Mouse (Mus musculus) limb, embryonic 14.5 days (tissue): ENCODE measurements at regions not wholly inside any gene's neighbourhood (a gene's known extent, or its start where the extent isn't known, plus 50 kb on each side); places are given as distances from the start of the nearest gene placed in this dataset.

ENCODE experiments used
- ATAC-seq: fragments of 200-750 bp; cut with Nextera tagmentation; 2 replicates; pipeline ENCODE4 v1.8.0; 2017; ENCODE audit warnings: low read depth, moderate number of reproducible peaks, moderate TSS enrichment; ENCODE audit not compliant: low FRiP score
- DNase-seq: peaks from one replicate; pipeline ENCODE4 v3.0.0-alpha.2; 2015; ENCODE audit warnings: low spot score
- H3K27ac ChIP-seq: fragments of 300-500 bp; sonication (generic); replicated peaks from 2 replicates; pipeline ENCODE4 v1.5.1; 2014; ENCODE audit warnings: low read depth, mild to moderate bottlenecking, low read length, moderate library complexity, mixed read lengths
- H3K27me3 ChIP-seq: fragments of 300-500 bp; sonication (generic); 2 replicates; pipeline ENCODE4 v1.6.1; 2014; ENCODE audit warnings: low read length, mixed read lengths; ENCODE audit not compliant: control insufficient read depth, insufficient read depth
- H3K36me3 ChIP-seq: fragments of 300-500 bp; sonication (generic); 2 replicates; pipeline ENCODE4 v1.6.1; 2014; ENCODE audit warnings: mild to moderate bottlenecking, low read length, moderate library complexity, mixed read lengths; ENCODE audit not compliant: control insufficient read depth, insufficient read depth
- H3K4me1 ChIP-seq: fragments of 300-500 bp; sonication (generic); 2 replicates; pipeline ENCODE4 v1.6.1; 2014; ENCODE audit warnings: antibody characterized with exemption, low read length, mixed read lengths; ENCODE audit not compliant: control insufficient read depth, insufficient read depth
- H3K4me2 ChIP-seq: fragments of 300-500 bp; sonication (generic); replicated peaks from 2 replicates; pipeline ENCODE4 v1.6.1; 2014; ENCODE audit warnings: low read depth, mild to moderate bottlenecking, low read length, moderate library complexity; ENCODE audit not compliant: severe bottlenecking
- H3K4me3 ChIP-seq: fragments of 300-500 bp; sonication (generic); replicated peaks from 2 replicates; pipeline ENCODE4 v1.5.1; 2014; ENCODE audit warnings: low read length
- H3K9ac ChIP-seq: fragments of 300-500 bp; sonication (generic); 2 replicates; pipeline ENCODE4 v1.6.1; 2014; ENCODE audit warnings: mild to moderate bottlenecking, low read depth, low read length, moderate library complexity; ENCODE audit not compliant: severe bottlenecking
- H3K9me3 ChIP-seq: fragments of 300-500 bp; sonication (generic); 2 replicates; pipeline ENCODE4 v1.6.1; 2016; ENCODE audit warnings: low read length; ENCODE audit not compliant: control insufficient read depth
- POLR2A ChIP-seq: fragments of 200-500 bp; IDR thresholded peaks from 2 replicates; pipeline ENCODE4 v1.8.0; 2012; ENCODE audit warnings: inconsistent platforms, mild to moderate bottlenecking, moderate library complexity, borderline replicate concordance; ENCODE audit not compliant: insufficient read depth, insufficient read length; ENCODE audit errors: extremely low read depth
- WGBS: fragments of 180-500 bp; shearing (Covaris S2); extraction: QIAGEN DNeasy Blood & Tissue Kit; methylation state at CpG from one replicate; pipeline ENCODE4 v1.1.7; 2014; 5-methylcytosine and 5-hydroxymethylcytosine counted together

DNA sequence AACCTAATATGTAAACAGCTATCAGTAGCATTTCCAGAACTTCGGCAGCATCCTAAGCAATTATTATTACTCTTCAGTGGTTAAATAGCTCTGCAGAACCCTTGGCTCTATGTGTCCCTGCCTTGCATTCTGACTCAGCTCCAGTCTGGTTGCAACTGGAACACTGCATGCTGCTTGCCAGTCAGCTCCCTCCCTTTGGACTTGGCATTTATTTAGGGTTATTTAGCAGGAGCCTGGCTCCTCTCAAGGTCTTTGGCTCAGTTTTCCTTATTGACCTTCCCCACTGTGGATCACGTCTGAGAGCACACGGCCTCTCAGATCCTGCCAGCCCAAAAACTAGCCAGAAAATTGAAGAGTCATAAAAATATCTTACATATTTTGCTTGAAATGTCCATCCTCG lies 217.4 kb downstream of the Speer2 start:
- ATAC-seq: no peak
- Histone ChIP-seq H3K4me1 (no peaks in the 10 kb centered on the region), H3K4me3 (no peak overlapping the region), H3K27me3 (no peaks in the 10 kb centered on the region), H3K9me3 (no peaks in the 10 kb centered on the region), H3K4me2 (no peak overlapping the region), H3K9ac (no peak overlapping the region), H3K27ac (no peak overlapping the region), H3K36me3 (no peaks in the 10 kb centered on the region)
- TF ChIP-seq POLR2A: no peak
- 73% methylated on average over 4 of the region's 4 CpGs for WGBS
- DNase-seq: no peak

DNA sequence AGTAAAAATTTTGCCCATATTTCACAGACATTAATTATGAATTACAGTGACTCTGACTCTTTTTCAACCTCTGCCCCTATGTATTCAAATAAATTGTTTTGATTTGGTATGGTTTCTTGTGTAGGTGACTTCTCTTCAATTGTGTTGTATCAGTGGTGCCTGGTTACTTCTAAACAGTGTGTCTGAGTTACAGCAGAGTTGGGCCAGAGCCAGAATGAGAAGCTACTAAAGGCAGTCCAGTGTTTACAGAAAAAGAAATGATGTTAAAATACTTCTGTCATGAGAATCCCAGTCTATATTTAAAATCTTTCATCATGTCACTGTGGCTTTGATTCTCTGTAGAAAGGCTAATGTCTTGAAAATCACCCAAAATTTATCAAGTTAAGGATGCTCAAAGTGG lies 255.8 kb downstream of the Speer2 start:
- H3K27ac ChIP-seq: no peak overlapping the region
- H3K27me3 ChIP-seq: no peaks in the 10 kb centered on the region
- DNase-seq (no peak), ATAC-seq (no peak)
- no peak overlapping the region for H3K4me3 ChIP-seq
- no peaks in the 10 kb centered on the region for H3K9me3 ChIP-seq
- no peak overlapping the region for H3K9ac ChIP-seq
- H3K36me3 ChIP-seq: no peaks in the 10 kb centered on the region
- H3K4me2 ChIP-seq: no peak overlapping the region
- H3K4me1 ChIP-seq: no peaks in the 10 kb centered on the region
- no peak for TF ChIP-seq POLR2A

DNA sequence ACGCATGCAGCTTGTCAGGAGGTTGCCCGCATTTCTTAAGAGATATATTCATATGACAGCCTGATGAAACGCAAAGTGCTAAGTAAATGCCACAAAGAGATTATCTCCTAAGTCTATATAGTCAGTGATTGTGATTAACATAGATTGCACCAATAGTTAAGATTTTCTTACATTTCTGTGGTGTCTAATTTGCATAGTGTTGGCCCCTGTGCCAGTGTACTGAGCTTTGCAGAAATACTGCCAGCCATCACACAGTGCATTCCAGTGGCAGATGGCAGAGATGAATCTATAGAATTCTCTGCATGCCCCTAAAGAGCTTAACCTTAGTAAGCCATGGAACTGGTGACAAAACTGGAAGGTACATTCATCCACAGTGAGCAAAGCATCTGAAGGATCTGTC lies 262.6 kb downstream of the Speer2 start:
- H3K27me3 ChIP-seq: no peaks in the 10 kb centered on the region
- no peak overlapping the region for H3K9ac ChIP-seq
- no peak overlapping the region for H3K4me3 ChIP-seq
- TF ChIP-seq POLR2A: no peak
- no peak for DNase-seq
- no peaks in the 10 kb centered on the region for H3K36me3 ChIP-seq
- WGBS: 88% methylated on average over 3 of the region's 3 CpGs
- no peaks in the 10 kb centered on the region for H3K4me1 ChIP-seq
- no peaks in the 10 kb centered on the region for H3K9me3 ChIP-seq
- no peak overlapping the region for H3K27ac ChIP-seq
- ATAC-seq: no peak
- no peak overlapping the region for H3K4me2 ChIP-seq

DNA sequence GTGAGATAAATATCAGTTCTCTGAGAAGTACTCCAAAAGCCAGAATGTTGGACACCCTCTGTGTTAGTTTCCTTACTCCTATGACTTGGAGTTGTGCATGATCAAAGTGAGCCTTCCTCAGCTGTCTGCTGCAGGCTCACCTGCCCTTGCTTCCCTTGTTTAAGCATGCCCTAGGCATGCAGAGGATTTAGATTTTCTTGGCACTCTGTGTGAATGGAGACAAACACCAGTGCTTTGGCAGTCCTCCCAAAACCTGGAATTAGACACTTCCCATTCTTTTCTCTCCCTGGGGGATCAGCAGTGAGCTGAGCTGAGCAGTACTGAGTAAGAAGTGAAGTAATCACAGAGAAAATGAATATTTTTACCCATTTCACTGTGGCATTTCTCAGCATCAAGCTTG lies 286.3 kb downstream of the Speer2 start:
- DNase-seq (peak; percentile 71), ATAC-seq (peak; percentile 44; the same call in 1 of the 2 replicates)
- no peaks in the 10 kb centered on the region for H3K36me3 ChIP-seq
- TF ChIP-seq POLR2A: no peak
- H3K4me2 ChIP-seq: no peak overlapping the region
- H3K4me3 ChIP-seq: no peak overlapping the region
- H3K9me3 ChIP-seq: no peaks in the 10 kb centered on the region
- H3K4me1 ChIP-seq: no peaks in the 10 kb centered on the region
- H3K9ac ChIP-seq: no peak overlapping the region
- H3K27me3 ChIP-seq: no peaks in the 10 kb centered on the region
- no peak overlapping the region for H3K27ac ChIP-seq

DNA sequence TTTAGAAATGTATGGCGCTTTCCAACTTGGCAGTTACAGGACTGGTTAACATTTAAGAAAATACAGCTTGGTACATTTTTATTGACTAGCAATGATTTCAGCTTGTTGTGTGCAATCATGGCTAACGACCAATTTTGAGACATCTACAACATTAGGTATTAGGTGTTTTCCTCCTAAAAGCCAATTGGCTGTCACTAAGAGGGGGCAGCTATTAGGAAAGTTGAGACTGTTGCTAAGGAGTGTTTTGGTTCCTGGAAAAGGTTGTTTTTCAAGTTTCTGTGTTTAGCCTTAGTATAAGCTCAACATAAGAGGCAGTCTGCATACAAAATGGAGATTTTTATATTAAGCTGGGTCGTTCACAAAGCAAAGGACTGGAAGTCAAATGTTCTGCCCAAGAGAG lies 295.4 kb downstream of the Speer2 start:
- no peak for DNase-seq
- H3K4me3 ChIP-seq: no peak overlapping the region
- H3K36me3 ChIP-seq: no peaks in the 10 kb centered on the region
- H3K4me2 ChIP-seq: no peak overlapping the region
- H3K4me1 ChIP-seq: no peaks in the 10 kb centered on the region
- WGBS: 63% methylated on average over 3 of the region's 3 CpGs
- ATAC-seq: no peak
- H3K27me3 ChIP-seq: no peaks in the 10 kb centered on the region
- no peak overlapping the region for H3K27ac ChIP-seq
- no peak overlapping the region for H3K9ac ChIP-seq
- H3K9me3 ChIP-seq: no peaks in the 10 kb centered on the region
- no peak for TF ChIP-seq POLR2A
